Mouse (Mus musculus) lung, adult 2 months (tissue): ENCODE measurements around the gene Bud31.

Source experiments
- CTCF ChIP-seq: fragments of 200-500 bp; IDR thresholded peaks from 2 replicates; pipeline ENCODE4 v1.5.1; 2011; ENCODE audit warnings: mild to moderate bottlenecking, low read length, control low read depth; ENCODE audit not compliant: insufficient read depth
- POLR2A ChIP-seq: fragments of 200-500 bp; IDR thresholded peaks from 2 replicates; pipeline ENCODE4 v1.6.1; 2011; ENCODE audit warnings: low read depth, mild to moderate bottlenecking, control low read depth, low read length, borderline replicate concordance; ENCODE audit errors: extremely low read depth

DNA sequence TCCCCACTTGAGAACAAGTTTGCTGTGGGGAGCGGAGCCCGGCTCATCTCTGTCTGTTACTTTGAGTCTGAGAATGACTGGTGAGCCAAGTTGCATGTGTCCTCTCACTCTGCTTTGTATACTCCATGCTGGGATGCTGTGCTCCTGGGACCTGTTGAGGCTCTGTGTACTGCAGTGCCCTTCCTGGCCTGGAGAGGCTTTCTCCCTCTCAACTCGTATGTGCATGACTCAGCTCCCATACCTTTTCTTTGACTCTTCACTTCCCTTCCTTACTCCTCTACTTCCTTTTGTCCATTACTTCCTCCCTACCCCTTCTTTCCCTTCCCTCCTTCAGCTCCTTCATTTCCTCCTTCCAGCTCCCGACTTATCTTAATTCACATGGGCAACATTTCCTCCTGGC is 44.0 kb upstream of the Bud31 start:
- TF ChIP-seq CTCF (no peak), POLR2A (no peak)
